Mouse (Mus musculus): Measurements from ENCODE around the gene Nrn1l.

GRCm38 (mm10) chr8:105859314-105859713, 34.1 kb upstream of the Nrn1l start:
- TF ChIP-seq POLR2A (IDR thresholded peaks at IDR 0.05; ENCODE audit: insufficient read depth, low read depth, low read length): no peak
- no peak for TF ChIP-seq CTCF (IDR thresholded peaks at IDR 0.05)
